Mouse (Mus musculus): Measurements from ENCODE around the gene Clybl. TPM values are rescaled to one million over a fixed set of nuclear protein-coding genes. Genes with fewer than 3 reads are reported as not detected.

The Clybl gene
- total RNA-seq, 2 experiments from 2014 or later: 82.6 to 144 TPM

- DNase-seq (ENCODE audit: low spot score in 2 of 2): no peak
Measured at GRCm38 (mm10) chr14:122297386-122298109, 116.0 kb downstream of the Clybl start.

- DNase-seq (ENCODE audit: low spot score in 2 of 2): no peak
Measured at GRCm38 (mm10) chr14:122300261-122300660, 118.8 kb downstream of the Clybl start.

- no peak for DNase-seq (ENCODE audit: low spot score in 2 of 2)
Measured at GRCm38 (mm10) chr14:122303821-122304220, 122.3 kb downstream of the Clybl start.

GRCm38 (mm10) chr14:122305132-122305531 is 123.6 kb downstream of the Clybl start:
- DNase-seq (ENCODE audit: low spot score in 2 of 2): no peak

- DNase-seq (ENCODE audit: low spot score in 2 of 2): no peak
Measured at GRCm38 (mm10) chr14:122312415-122312814, 130.9 kb downstream of the Clybl start.

- no peak for DNase-seq (ENCODE audit: low spot score in 2 of 2)
Measured at GRCm38 (mm10) chr14:122313328-122313727, 131.8 kb downstream of the Clybl start.

- DNase-seq (ENCODE audit: low spot score in 2 of 2): no peak
Measured at GRCm38 (mm10) chr14:122315743-122316142, 134.2 kb downstream of the Clybl start.

GRCm38 (mm10) chr14:122322136-122322535 is 140.6 kb downstream of the Clybl start:
- no peak for DNase-seq (ENCODE audit: low spot score in 2 of 2)

- DNase-seq (ENCODE audit: low spot score in 2 of 2): no peak
Measured at GRCm38 (mm10) chr14:122323838-122324458, 142.4 kb downstream of the Clybl start.

- no peak for DNase-seq (ENCODE audit: low spot score in 2 of 2)
Measured at GRCm38 (mm10) chr14:122330136-122330535, 148.6 kb downstream of the Clybl start.

- DNase-seq (ENCODE audit: low spot score in 2 of 2): no peak
Measured at GRCm38 (mm10) chr14:122330716-122331115, 149.2 kb downstream of the Clybl start.

GRCm38 (mm10) chr14:122331635-122332460 is 150.3 kb downstream of the Clybl start:
- DNase-seq (ENCODE audit: low spot score in 2 of 2): no peak

GRCm38 (mm10) chr14:122336957-122337356 is 155.5 kb downstream of the Clybl start:
- DNase-seq (ENCODE audit: low spot score in 2 of 2): no peak

GRCm38 (mm10) chr14:122338784-122339183 is 157.3 kb downstream of the Clybl start:
- DNase-seq (ENCODE audit: low spot score in 2 of 2): no peak

- no peak for DNase-seq (ENCODE audit: low spot score in 2 of 2)
Measured at GRCm38 (mm10) chr14:122340141-122340540, 158.6 kb downstream of the Clybl start.

GRCm38 (mm10) chr14:122341591-122342360 is 160.3 kb downstream of the Clybl start:
- DNase-seq (ENCODE audit: low spot score in 2 of 2): no peak

GRCm38 (mm10) chr14:122344272-122345224 is 163.0 kb downstream of the Clybl start:
- no peak for DNase-seq (ENCODE audit: low spot score in 2 of 2)

GRCm38 (mm10) chr14:122348069-122348468 is 166.6 kb downstream of the Clybl start:
- DNase-seq (ENCODE audit: low spot score in 2 of 2): no peak

GRCm38 (mm10) chr14:122349326-122349725 is 167.8 kb downstream of the Clybl start:
- DNase-seq (ENCODE audit: low spot score in 2 of 2): no peak

GRCm38 (mm10) chr14:122349761-122350160 is 168.3 kb downstream of the Clybl start:
- DNase-seq (ENCODE audit: low spot score in 2 of 2): no peak

Measured in adrenal gland, adult 18-20 months (tissue).